Mouse (Mus musculus): Measurements from ENCODE around the gene Slc15a5. TPM values are rescaled to one million over a fixed set of nuclear protein-coding genes. Genes with fewer than 3 reads are reported as not detected.

Gene Slc15a5
- total RNA-seq, 2 experiments from 2014 or later = not detected

DNA sequence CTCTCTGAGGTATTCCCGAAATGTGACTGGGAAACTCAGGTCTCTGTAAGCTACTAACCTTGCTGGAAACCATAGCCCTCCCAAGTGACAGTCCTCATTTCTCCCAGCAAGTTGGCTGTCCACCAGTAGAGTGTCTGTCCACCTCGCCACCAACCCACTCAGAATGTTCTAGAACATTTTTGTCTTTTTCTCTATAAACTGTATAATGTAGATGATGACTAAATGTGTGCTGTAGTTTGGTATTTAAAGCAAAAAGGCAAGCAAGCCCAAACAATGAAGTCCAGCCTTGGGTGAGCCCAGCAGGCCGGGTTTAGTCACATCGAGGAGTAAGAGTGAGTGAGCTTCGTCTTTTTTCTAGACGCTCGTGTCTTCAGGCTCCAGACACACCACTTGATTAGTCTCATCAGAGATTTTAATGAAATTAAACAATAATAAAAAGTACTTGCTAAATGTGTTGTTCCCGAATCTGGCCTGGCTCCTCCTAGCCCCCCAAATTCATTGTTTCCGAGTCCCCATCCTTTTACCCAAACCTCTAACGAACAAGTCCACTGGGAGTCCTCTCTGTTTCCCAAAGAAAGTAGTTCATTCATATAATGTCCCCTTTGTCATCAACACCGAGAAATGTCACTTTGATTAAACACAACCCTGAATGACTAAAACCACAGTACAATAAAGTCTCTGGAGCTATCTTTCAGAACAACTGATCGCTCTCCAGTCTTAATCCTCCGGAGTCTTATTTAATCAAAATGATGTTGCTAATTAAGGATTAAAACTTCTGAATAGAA is 8.8 kb downstream of the Slc15a5 start:
- DNase-seq (ENCODE audit: low spot score in 2 of 2) = peak in 1 of 2 experiments; percentile 16
- intact Hi-C loops (cut with DNase I) = no loop called here

DNA sequence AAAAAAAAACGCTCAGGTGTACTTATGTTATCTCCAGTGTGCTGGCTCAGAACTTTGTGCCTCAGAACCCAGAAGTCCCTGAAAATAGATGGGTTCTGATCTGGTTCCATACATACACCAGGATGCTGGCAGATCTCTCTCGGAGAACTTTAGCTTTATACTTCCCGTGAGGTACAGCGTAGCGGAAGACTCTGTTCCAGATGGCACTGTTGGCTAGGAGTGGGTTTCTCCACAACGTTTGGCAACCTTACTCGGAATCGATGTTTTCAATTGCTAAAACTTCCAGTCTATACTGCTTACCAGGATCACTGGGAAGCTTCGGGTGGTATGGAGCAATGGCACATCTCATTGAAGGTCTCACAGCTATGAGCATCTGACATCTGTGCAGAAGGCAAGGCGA is 9.8 kb downstream of the Slc15a5 start:
- peak; percentile 17 to 45 for DNase-seq (ENCODE audit: low spot score in 2 of 2)
- intact Hi-C loops (cut with DNase I) = no loop called here

- intact Hi-C loops (cut with DNase I) = no loop called here
- no peak for DNase-seq (ENCODE audit: low spot score in 2 of 2)
These were observed 24.1 kb downstream of the Slc15a5 start for GRCm38 (mm10) chr6:138055572-138055971.

GRCm38 (mm10) chr6:138054956-138055355 is 24.8 kb downstream of the Slc15a5 start:
- DNase-seq (ENCODE audit: low spot score in 2 of 2) = no peak
- intact Hi-C loops (cut with DNase I) = no loop called here

- intact Hi-C loops (cut with DNase I) = no loop called here
- DNase-seq (ENCODE audit: low spot score in 2 of 2) = no peak
These were observed 25.6 kb downstream of the Slc15a5 start for GRCm38 (mm10) chr6:138054166-138054565.

GRCm38 (mm10) chr6:138053686-138054085 is 26.0 kb downstream of the Slc15a5 start:
- intact Hi-C loops (cut with DNase I) = no loop called here

DNA sequence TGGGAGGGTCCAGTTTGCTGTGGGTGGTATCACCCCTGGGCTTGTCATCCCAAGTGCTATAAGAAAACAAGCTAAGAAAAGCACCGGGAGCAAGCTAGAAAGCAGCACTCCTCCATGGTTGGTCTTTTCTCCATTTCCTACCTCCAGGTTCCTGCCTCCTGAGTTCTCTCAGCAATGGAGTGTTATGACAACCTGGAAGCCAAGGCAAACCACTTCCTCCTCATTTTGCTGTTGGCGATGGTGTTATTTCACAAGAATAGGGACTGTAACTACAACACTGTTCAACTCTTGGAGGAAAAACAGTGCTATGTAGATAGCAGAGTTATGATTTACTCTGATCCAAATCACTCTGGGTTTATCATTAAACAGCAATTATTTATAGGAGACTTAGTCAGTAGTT is 34.4 kb downstream of the Slc15a5 start:
- intact Hi-C loops (cut with DNase I) = no loop called here

More at GRCm38 (mm10) chr6:138053686-138054085, 26.0 kb downstream of the Slc15a5 start:
- no peak for DNase-seq (ENCODE audit: low spot score in 2 of 2)

DNA sequence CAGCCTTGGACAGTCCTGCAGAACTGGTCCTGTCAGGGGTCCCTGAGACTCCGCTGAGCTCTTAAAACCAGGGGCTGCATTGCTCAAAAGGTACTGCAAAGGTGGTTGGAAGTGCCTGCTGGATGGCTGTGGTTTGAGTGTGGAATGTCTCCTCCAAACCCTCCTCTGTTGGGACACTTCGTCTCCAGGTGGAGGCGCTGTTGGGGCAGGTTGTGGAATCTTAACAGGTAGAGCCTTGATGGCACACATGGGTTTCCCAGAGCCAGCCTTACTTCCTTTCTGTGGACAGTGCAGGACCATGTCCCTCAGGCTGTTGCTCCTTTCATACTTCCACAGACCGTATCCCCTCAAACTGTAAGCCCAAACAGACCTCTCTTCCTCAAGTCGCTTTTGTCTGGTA is 36.8 kb downstream of the Slc15a5 start:
- no peak for DNase-seq (ENCODE audit: low spot score in 2 of 2)
- intact Hi-C loops (cut with DNase I) = no loop called here

More for the DNA sequence above, 34.4 kb downstream of the Slc15a5 start:
- DNase-seq (ENCODE audit: low spot score in 2 of 2) = no peak

DNA sequence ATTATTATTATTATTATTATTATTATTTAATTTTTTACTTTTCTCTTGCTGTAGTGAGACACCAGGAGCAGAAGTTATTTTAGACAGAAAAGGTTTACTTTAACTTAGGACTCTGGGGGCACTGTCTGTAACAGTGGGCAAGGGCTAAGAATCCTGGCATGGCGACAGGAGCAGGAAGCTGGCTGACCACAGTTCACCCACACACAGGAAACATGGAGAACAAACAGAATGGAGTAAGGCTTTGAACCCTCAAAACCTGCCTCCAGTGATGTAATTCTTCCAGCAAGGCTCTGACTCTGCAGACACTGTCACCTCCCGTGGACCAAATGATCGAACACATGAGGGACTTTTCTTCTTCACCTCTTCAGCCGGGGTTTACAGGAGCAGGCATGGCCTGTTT is 37.9 kb downstream of the Slc15a5 start:
- intact Hi-C loops (cut with DNase I) = no loop called here

GRCm38 (mm10) chr6:138037587-138037986 is 42.1 kb downstream of the Slc15a5 start:
- DNase-seq (ENCODE audit: low spot score in 2 of 2) = no peak
- intact Hi-C loops (cut with DNase I) = no loop called here

More for the DNA sequence above, 37.9 kb downstream of the Slc15a5 start:
- DNase-seq (ENCODE audit: low spot score in 2 of 2) = no peak

- intact Hi-C loops (cut with DNase I) = no loop called here
- DNase-seq (ENCODE audit: low spot score in 2 of 2) = no peak
These were observed 42.8 kb downstream of the Slc15a5 start for GRCm38 (mm10) chr6:138036891-138037290.

DNA sequence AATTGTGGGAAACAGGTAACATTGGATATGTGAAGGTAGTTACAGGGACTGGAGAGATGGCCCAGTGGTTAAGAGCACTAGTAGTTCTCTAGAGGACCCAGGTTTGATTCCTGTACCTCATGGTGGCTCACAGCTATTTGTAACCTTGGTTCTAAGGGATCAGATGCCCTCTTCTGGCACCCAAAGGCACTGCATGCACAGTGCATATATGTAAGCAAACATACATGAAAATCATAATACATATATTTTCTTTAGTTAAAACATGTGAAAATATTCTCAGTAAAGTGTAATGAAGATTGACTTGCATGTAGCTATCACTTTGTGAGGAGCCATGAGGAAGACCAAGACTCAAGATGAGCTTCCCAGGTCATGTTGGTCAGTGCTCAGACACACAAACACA is 62.8 kb downstream of the Slc15a5 start:
- no peak for DNase-seq (ENCODE audit: low spot score in 2 of 2)
- intact Hi-C loops (cut with DNase I) = no loop called here

GRCm38 (mm10) chr6:138014976-138015674 is 64.6 kb downstream of the Slc15a5 start:
- DNase-seq (ENCODE audit: low spot score in 2 of 2) = peak; percentile 24 to 26
- intact Hi-C loops (cut with DNase I) = no loop called here

DNA sequence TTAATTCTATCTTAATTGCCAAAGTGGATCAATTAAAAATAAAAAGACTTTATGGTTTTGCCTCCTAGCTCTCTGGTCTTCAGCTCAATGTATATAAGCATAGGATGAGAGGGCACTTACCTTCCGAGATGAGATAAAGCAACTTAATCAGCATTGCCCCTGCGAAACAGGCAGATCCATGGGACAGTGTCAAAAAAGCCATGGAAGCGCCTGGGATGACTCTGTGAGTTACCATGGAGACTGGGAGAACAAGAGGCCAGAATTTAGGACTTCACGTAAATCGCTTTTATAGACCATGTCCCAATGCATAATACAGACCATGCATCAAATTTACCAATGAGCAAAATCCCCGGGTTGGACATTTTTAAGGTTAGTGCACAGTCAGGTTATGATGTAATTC is 67.8 kb downstream of the Slc15a5 start:
- no peak for DNase-seq (ENCODE audit: low spot score in 2 of 2)
- intact Hi-C loops (cut with DNase I) = no loop called here

- DNase-seq (ENCODE audit: low spot score in 2 of 2) = no peak
- intact Hi-C loops (cut with DNase I) = no loop called here
These were observed 72.0 kb downstream of the Slc15a5 start for GRCm38 (mm10) chr6:138007705-138008104.

GRCm38 (mm10) chr6:138006525-138007251 is 73.0 kb downstream of the Slc15a5 start:
- intact Hi-C loops (cut with DNase I) = no loop called here
- no peak for DNase-seq (ENCODE audit: low spot score in 2 of 2)

DNA sequence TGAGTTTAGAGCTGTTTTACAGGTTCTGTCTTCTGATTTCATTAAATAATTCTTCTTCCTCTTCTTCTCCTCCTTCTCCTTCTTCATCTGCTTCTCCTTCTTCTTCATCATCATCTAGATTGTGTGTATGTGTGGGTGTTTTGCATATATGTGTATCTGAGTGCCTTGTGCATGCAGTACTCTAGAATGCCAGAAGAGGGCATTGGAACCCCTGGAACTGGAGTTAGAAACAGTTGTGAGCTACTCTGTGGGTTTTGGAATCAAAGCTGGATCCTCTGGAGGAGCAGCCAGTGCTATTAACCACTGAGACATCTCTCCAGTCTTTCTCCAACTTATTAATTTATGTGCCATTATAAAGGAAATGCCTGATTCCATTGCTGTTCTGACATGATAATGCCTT is 89.9 kb downstream of the Slc15a5 start:
- intact Hi-C loops (cut with DNase I) = loop anchor here (10.0 kb wide), 1 partner anchor 165 kb away; no protein-coding TSS in a partner anchor
- DNase-seq (ENCODE audit: low spot score in 2 of 2) = no peak

DNA sequence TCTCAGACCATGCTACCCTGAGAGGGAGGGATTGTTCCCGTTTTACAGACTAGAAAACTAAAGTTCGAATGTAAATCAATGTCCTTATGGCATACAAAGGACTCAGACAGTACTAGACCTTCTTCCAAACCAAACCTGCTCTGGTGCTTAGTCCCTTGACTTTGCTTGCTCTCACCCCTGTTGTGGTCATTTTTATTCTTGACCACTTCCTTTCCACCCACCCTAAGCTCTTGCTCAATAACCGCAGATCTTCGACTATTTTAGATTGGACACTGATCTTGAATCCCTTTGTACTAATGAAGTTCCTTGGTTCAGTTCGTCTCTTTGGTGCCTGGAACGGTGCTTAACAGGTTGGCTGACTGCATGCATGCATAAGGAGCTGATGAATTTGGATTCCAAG is 94.5 kb downstream of the Slc15a5 start:
- intact Hi-C loops (cut with DNase I) = loop anchor here (10.0 kb wide), 1 partner anchor 170 kb away; no protein-coding TSS in a partner anchor
- DNase-seq (ENCODE audit: low spot score in 2 of 2) = no peak

- intact Hi-C loops (cut with DNase I) = loop anchor here (10.0 kb wide), 1 partner anchor 173 kb away; no protein-coding TSS in a partner anchor
- DNase-seq (ENCODE audit: low spot score in 2 of 2) = no peak
These were observed 97.5 kb downstream of the Slc15a5 start for GRCm38 (mm10) chr6:137982195-137982737.
